Mouse (Mus musculus) liver, adult (tissue): ENCODE measurements around the gene Ush1g.

Experiments used
- GATA4 ChIP-seq: IDR thresholded peaks from 2 replicates; pipeline ENCODE4 v1.6.1; 2014; ENCODE audit warnings: mild to moderate bottlenecking, low read length; ENCODE audit not compliant: insufficient replicate concordance

The Ush1g gene

DNA sequence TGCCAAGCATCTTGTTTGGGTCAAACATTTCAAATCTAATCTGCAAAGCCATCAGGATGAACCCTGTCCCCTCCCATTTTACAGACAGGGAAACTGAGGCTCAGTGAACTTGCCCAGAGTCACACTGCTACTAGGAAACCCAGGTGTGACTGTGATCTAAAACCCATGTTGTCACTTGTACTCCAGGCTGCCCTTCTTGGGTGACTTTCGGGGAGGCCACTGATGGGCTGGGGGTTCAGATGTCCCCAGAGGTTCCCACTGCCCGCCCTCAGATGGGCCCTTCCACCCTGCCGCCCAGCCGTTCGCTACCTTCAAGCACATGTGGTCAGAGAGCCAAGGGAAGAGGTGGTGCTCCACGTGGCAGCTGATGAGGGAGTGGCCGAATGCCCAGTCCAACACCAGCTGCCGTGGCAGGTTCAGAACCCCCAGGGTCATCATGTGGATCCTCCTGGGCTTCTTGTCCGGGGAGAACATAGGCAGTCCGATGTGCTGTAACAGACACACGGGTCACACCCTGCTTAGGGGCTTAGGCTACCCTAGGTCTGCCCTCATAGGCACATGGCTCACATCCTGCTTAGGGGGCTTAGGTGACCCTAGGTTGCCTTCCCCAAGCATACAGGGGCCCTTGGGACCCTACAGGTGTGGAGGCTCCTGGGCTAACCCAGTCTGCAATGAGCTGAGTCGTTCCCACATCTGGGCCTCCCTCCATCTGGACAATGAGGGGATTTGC, 37.8 kb downstream of the Ush1g start:
- no peak for TF ChIP-seq GATA4

GRCm38 (mm10) chr11:115283486-115283765, 38.4 kb downstream of the Ush1g start:
- no peak for TF ChIP-seq GATA4

DNA sequence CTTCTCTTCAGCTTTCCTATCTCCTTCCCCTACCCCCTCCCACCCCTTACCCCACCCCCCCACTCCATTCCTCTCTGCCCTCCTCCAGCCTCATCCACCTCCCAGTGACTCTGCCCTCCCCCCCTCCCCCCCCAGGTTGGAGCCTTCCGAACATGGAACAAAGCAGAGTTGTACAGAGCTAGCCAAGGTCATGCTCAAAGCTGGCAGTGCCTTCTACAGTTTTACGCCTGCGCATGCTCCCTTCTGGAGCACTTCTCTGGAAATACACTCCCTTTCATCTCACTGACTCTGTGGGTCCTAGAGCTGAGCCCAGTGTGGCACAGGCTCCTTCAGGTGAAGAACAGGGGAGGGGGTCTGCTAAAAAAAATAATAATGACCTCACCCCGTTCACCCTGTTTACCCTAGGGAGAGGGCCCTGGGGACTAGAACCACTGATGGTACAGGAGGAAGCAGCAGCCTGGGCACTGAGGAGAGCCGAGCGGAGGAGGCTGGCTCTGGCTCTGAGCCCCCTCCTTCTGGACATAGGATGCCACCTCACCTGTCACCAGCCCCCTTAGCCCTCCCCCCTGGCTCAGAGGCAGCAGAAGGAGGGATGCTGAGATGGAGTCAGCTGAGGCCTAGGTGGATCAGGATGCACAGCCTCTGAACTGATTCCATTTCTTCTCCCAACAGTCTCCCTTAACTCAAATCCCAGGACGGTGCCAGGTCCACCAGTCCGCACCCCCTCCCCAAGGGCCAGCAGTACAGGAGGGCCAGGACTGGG, 38.9 kb downstream of the Ush1g start:
- no peak for TF ChIP-seq GATA4

- no peak for TF ChIP-seq GATA4
Measured at GRCm38 (mm10) chr11:115282295-115282694, 39.5 kb downstream of the Ush1g start.

DNA sequence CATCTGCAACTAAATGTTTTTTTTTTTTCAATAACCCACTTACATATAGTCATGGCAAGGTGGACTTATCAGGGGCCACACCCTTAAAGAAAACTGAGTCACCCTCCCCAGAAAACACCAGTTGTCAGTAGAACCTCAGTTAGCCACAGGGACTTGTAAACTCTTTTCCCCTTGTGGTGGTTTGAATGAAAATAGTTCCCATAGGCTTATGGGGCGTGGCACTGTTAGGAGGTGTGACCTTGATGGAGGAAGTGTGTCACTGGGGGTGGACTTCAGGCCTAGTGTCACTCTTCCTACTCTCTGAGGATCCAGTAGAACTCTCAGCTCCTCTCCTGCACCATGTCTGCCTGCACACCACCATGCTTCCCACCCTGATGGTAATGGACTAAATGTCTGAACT, 42.1 kb downstream of the Ush1g start:
- no peak for TF ChIP-seq GATA4

GRCm38 (mm10) chr11:115278176-115278575, 43.7 kb downstream of the Ush1g start:
- TF ChIP-seq GATA4, result no peak

DNA sequence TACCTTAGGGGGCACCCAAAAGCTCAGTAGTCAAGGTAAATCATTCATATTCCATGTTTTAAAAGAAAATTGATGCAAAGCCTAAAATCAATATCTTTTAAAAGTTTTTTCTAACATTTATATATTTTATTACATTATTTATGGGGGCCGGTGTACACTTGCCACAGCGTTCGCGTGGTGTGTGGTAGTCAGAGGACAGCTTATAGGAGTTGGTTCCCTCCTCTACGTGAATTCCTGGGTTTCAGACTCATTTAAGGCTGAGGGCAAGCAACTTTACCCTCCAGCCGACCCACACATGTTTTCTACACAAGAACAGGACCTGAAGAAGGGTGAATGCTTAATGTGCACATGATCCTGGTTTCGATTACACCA, 44.3 kb downstream of the Ush1g start:
- TF ChIP-seq GATA4, result no peak

GRCm38 (mm10) chr11:115276780-115277603, 44.8 kb downstream of the Ush1g start, which contains the start of gene Fdxr:
Gene Fdxr (minus strand): TSS chr11:115277050.
- peak; percentile 67; the same call in 1 of the 2 replicates for TF ChIP-seq GATA4

DNA sequence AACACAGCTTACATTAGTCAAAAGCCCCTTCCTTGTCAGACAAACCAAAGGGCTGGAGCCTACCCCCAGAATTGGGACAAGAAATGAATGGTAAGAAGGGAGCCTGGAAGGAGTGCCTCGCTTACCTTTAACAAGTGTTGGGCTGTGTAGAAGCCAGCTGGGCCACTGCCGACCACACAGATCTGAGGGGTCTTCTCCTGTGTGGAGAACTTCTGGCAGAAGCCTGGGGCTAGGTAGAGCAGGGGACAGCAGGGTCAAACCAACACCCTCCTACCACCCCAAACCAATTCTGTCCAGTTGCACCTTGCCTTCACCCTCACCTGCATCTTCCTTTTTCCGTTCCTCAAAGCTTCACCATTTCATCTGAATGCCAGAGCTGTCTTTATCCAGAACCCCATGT, 45.9 kb downstream of the Ush1g start:
- no peak for TF ChIP-seq GATA4

DNA sequence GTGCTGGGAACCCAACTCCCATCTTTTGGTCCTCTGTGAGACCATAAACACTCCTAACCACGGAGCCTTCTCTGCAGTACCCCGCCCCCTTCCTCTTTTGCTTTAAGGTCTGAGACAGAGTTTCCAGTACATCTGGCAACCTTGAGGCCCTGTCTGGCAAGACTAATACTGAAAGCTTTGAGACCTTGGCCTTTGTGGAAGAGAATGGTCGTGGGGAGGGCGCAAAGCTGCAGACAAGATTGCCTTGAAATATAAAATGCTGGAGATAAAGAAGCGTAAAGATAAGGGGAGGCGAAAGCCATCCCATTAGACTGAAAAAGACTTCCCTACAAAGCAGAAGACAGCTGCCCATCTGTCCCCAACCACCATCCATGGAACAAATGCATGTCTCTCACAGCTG, 46.3 kb downstream of the Ush1g start:
- TF ChIP-seq GATA4, result no peak

DNA sequence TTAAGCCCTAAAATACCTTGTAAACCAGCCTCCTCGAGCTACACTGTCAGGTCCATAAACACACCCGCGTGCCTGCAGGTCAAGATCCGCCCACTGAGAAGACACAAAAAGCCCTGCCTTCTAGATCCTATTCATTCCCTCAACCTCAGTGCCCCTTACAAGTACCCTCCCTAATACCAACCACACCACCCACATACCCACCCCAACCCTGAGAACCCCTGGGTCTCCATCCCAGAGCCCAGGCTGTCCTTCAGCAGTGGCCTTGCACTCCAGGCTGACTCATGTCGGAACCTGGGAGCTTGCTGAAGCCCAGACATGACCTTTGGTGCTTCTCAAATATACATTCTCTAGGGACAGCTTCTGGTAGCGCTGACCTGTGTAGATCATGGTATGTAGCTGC, 47.1 kb downstream of the Ush1g start:
- no peak for TF ChIP-seq GATA4

GRCm38 (mm10) chr11:115274178-115274577, 47.7 kb downstream of the Ush1g start:
- TF ChIP-seq GATA4, result no peak

- no peak for TF ChIP-seq GATA4
Measured at GRCm38 (mm10) chr11:115273735-115274134, 48.1 kb downstream of the Ush1g start.

DNA sequence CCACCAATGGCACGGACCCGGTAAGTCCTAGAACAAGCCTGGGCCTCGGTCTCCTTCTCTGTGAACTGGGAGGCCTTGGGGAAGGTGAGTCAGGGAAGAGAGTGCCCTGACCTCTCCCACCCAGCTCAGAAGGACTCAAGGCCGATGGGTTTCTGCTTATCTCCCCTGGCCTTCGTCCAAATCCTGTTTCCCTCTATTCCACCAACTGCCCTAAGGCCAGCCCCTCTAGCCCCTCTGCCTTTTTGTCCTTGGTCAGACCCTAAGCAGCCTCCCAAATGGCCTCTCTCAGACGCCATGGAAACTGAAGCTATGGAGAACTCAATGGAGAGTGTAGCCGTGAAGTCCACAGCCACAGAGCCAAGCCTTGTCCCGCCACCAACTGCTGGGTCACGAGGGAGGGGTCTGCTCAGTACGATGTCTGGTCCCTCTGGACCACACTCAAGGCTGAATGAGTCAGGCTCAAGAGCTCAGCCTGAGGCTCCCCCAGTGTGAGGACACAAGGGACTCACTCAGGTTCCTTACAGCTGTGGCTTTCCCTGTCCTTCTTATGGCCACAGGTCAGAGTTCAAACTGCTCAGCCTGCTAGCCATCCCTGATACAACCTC, 48.8 kb downstream of the Ush1g start:
- no peak for TF ChIP-seq GATA4

DNA sequence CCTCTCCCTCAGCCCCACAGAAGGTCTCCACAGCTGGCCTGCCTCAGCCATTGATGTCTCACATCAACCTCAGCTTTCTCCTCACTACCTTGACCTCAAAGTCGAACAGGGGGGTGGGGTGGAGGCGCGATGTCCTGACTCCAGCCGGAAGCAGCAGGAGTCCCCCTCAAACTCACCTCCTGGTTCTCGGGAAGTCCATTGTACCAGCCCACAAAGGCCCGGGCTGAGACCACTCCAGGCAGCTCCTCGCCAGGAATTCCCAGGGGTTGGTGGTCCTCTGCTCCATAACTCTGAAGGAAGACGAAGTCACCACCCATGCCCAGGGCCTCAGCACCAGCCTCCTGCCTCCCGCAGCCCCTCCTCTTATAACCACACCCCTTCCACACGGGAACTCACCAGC, 50.4 kb downstream of the Ush1g start:
- TF ChIP-seq GATA4, result no peak
